Mouse (Mus musculus): ENCODE measurements at regions not wholly inside any gene's neighbourhood (a gene's known extent, or its start where the extent isn't known, plus 50 kb on each side); places are given as distances from the start of the nearest gene placed in this dataset.

DNA sequence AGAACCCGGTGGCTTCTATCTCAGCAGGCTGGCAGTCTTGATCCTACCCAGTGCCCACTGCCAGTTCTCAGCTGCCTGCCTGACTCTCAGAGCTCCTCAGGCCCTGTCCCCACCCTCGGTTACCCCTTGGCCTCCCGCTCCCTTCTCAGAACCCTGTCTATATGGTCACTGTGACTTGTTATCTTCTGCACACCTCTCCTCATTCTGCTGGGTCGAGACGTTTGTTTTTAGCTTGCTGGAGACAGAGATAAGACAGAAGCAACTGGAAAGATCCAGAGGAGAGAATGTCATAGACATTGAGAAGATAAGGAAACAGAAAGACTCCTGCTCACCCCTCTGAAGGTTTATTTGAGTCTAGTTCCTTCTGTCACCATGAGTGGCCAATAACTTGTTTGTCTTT, 53.8 kb upstream of the Phc1 start:
- Histone ChIP-seq H3K4me1 (ENCODE audit: control insufficient read depth, insufficient read depth, low read length) (no peaks in the 10 kb centered on the region), H3K27me3 (ENCODE audit: control insufficient read depth, insufficient read depth, low read length) (no peaks in the 10 kb centered on the region), H3K79me2 (ENCODE audit: control insufficient read depth, insufficient read depth, low read length) (no peaks in the 10 kb centered on the region), H3K36me3 (ENCODE audit: control insufficient read depth, insufficient read depth, low read length) (no peaks in the 10 kb centered on the region), H3K9ac (ENCODE audit: low read depth, low read length) (no peak overlapping the region), H3K27ac (replicated peaks; ENCODE audit: insufficient read depth, low read depth, low read length) (no peak overlapping the region), H3K4me3 (ENCODE audit: insufficient read depth, low read depth, low read length) (no peak overlapping the region)
- TF ChIP-seq POLR2A (IDR thresholded peaks at IDR 0.05; ENCODE audit: extremely low read depth, insufficient read depth, low read length) (no peak), CTCF (IDR thresholded peaks at IDR 0.05; ENCODE audit: low read depth, low read length) (no peak)
- no peak for DNase-seq (ENCODE audit: extremely low read depth, low read depth, low spot score)
- 48% methylated on average over 5 of the region's 5 CpGs for WGBS

DNA sequence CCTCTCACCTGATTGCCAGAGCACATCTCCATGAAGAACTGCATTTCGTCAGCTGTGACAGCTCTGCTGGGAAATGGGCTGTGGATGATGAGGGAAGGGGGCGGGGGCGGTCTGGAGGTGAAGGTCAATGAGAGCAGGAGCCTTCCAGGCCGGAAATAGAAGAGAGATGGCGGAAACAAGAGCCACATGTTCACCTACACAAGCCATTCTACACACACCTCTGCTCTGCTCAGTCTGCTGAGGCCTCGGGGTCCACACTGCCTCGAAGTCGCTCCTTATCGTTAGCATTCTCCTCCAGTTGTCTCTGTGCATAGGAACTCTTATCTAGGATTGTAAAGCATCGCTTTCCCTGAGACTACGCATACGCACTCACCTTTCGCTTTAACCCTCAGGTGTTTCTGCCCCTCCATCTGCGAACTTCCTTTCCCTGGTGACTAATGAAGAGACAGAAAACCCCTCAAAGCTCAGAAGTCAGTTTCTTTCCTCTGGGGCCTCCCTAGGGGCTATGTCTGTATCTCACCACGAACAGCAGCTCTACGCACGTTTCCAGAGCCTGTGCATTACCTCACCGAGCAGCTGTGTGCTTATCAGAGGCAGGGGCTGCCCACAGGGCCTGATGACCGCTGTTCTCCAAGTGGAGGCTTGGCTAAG, 53.0 kb upstream of the Phc1 start:
- Histone ChIP-seq H3K4me3 (ENCODE audit: insufficient read depth, low read depth, low read length) (no peak overlapping the region), H3K79me2 (ENCODE audit: control insufficient read depth, insufficient read depth, low read length) (no peaks in the 10 kb centered on the region), H3K9ac (ENCODE audit: low read depth, low read length) (no peak overlapping the region), H3K27ac (replicated peaks; ENCODE audit: insufficient read depth, low read depth, low read length) (no peak overlapping the region), H3K4me1 (ENCODE audit: control insufficient read depth, insufficient read depth, low read length) (no peaks in the 10 kb centered on the region), H3K36me3 (ENCODE audit: control insufficient read depth, insufficient read depth, low read length) (no peaks in the 10 kb centered on the region), H3K27me3 (ENCODE audit: control insufficient read depth, insufficient read depth, low read length) (no peaks in the 10 kb centered on the region)
- no peak for DNase-seq (ENCODE audit: extremely low read depth, low read depth, low spot score)
- 56% methylated on average over 19 of the region's 19 CpGs for WGBS
- TF ChIP-seq CTCF (IDR thresholded peaks at IDR 0.05; ENCODE audit: low read depth, low read length), result no peak
- TF ChIP-seq POLR2A (IDR thresholded peaks at IDR 0.05; ENCODE audit: extremely low read depth, insufficient read depth, low read length), result no peak

DNA sequence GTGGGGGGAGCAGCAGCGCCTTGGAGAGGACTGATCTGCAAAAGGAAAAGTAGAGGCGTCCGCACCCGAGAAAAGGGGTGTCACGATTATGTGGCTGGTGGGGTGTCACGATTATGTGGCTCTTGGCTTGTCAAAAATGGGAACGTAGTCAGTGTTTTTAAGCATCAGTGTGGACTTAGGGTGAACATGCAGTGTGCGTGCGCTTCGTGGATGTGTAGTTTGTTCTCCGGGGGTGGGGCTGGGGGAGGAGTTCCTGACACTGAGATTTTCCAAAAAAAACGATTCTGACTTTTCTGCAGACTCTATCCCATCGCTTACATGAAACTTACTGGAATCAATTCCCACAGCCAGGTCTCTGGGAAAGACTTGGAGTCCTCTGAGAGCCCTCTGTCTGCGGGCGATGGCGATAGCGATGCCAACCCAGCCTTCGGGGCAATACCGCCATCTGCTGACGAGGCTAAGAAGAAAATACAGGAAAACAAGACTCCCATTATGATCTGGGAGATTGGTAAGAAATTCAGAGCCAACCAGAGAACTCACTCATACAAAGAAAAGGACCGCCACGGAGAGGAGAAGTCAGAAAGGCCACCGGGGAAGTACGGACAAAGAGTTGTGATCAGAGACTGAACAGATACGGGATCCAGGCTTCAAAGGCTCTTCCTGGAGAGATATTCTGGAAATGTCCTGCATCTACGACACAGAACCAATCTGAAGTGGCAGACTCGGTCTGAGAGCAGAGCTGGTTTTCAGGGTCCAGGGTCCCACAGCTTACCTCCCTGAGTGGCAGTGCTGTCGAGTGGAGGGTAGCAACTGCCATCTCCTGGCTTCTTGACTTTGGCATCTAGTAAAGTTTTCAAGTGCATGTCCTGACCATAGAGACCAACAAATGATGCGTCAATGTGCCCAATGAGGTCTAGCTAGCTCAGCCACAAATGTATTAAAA, 51.6 kb upstream of the Phc1 start:
- no peak overlapping the region for H3K9ac ChIP-seq (ENCODE audit: low read depth, low read length)
- H3K4me3 ChIP-seq (ENCODE audit: insufficient read depth, low read depth, low read length), result no peak overlapping the region

DNA sequence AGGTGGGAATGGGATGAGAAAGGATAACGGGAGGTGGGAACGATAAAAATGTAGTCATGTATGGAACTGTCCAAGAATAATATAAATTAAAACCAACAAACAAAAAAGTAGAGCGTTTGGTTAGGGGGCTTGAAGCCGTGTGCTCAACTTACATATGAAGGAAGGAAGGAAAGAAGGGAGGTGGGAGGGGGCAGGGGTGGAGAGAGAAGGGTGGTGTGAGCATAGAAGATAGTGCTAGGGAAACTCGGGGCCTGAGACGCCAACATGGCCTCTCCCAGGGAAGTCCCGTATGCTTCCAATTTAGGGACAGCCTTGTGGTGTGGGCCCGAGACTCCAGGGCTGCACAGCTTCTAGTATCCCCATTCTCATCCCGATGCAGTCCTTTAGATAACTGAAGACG, 50.8 kb upstream of the Phc1 start:
- no peak for DNase-seq (ENCODE audit: extremely low read depth, low read depth, low spot score)
- Histone ChIP-seq H3K9ac (ENCODE audit: low read depth, low read length) (no peak overlapping the region), H3K36me3 (ENCODE audit: control insufficient read depth, insufficient read depth, low read length) (no peaks in the 10 kb centered on the region), H3K4me3 (ENCODE audit: insufficient read depth, low read depth, low read length) (no peak overlapping the region), H3K27ac (replicated peaks; ENCODE audit: insufficient read depth, low read depth, low read length) (no peak overlapping the region), H3K4me1 (ENCODE audit: control insufficient read depth, insufficient read depth, low read length) (no peaks in the 10 kb centered on the region), H3K27me3 (ENCODE audit: control insufficient read depth, insufficient read depth, low read length) (no peaks in the 10 kb centered on the region), H3K79me2 (ENCODE audit: control insufficient read depth, insufficient read depth, low read length) (no peaks in the 10 kb centered on the region)
- TF ChIP-seq POLR2A (IDR thresholded peaks at IDR 0.05; ENCODE audit: extremely low read depth, insufficient read depth, low read length) (no peak), CTCF (IDR thresholded peaks at IDR 0.05; ENCODE audit: low read depth, low read length) (no peak)
- 83% methylated on average over 10 of the region's 10 CpGs for WGBS

More for the DNA sequence above, 51.6 kb upstream of the Phc1 start:
- WGBS, result 32% methylated on average over 29 of the region's 29 CpGs
- no peak overlapping the region for H3K27ac ChIP-seq (replicated peaks; ENCODE audit: insufficient read depth, low read depth, low read length)
- H3K27me3 ChIP-seq (ENCODE audit: control insufficient read depth, insufficient read depth, low read length), result no peaks in the 10 kb centered on the region
- H3K36me3 ChIP-seq (ENCODE audit: control insufficient read depth, insufficient read depth, low read length), result no peaks in the 10 kb centered on the region
- TF ChIP-seq POLR2A (IDR thresholded peaks at IDR 0.05; ENCODE audit: extremely low read depth, insufficient read depth, low read length) (no peak), CTCF (IDR thresholded peaks at IDR 0.05; ENCODE audit: low read depth, low read length) (peak; percentile 86)
- no peaks in the 10 kb centered on the region for H3K4me1 ChIP-seq (ENCODE audit: control insufficient read depth, insufficient read depth, low read length)
- H3K79me2 ChIP-seq (ENCODE audit: control insufficient read depth, insufficient read depth, low read length), result no peaks in the 10 kb centered on the region
- DNase-seq (ENCODE audit: extremely low read depth, low read depth, low spot score), result peak; percentile 25

DNA sequence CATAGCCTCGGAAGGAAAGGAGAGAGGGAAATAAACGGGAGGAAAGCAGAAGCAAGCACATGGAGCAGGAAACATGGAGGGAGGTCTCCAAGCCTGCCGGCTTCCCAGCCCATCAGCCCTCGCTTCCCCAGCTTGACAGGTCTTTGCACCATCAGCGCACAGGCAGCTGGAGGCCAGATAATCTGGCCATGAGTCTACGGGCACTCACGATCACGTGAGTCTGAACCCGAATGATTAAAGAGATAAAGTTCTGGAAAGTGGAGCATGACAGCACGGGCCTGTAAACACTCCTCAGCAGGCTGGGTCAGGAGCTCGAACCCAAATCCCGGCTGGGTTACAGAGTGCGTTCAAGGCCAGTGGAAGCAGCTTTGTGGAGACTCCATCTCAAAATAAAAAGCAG, 50.4 kb upstream of the Phc1 start:
- H3K9ac ChIP-seq (ENCODE audit: low read depth, low read length), result no peak overlapping the region
- H3K4me3 ChIP-seq (ENCODE audit: insufficient read depth, low read depth, low read length), result no peak overlapping the region
- no peak overlapping the region for H3K27ac ChIP-seq (replicated peaks; ENCODE audit: insufficient read depth, low read depth, low read length)
- TF ChIP-seq CTCF (IDR thresholded peaks at IDR 0.05; ENCODE audit: low read depth, low read length) (no peak), POLR2A (IDR thresholded peaks at IDR 0.05; ENCODE audit: extremely low read depth, insufficient read depth, low read length) (no peak)
- no peaks in the 10 kb centered on the region for H3K36me3 ChIP-seq (ENCODE audit: control insufficient read depth, insufficient read depth, low read length)
- 75% methylated on average over 13 of the region's 13 CpGs for WGBS
- H3K27me3 ChIP-seq (ENCODE audit: control insufficient read depth, insufficient read depth, low read length), result 0 out of 2 replicates have a peak, but pooled peaks cover 1% of the 10 kb centered on the region
- DNase-seq (ENCODE audit: extremely low read depth, low read depth, low spot score), result no peak
- H3K4me1 ChIP-seq (ENCODE audit: control insufficient read depth, insufficient read depth, low read length), result no peaks in the 10 kb centered on the region
- H3K79me2 ChIP-seq (ENCODE audit: control insufficient read depth, insufficient read depth, low read length), result no peaks in the 10 kb centered on the region

Data from liver, adult 2 months (tissue).